Mouse (Mus musculus) MEL (cell line): ENCODE data around the gene Kdm5b.

Source experiments
- CTCF ChIP-seq, 3 experiments: IDR thresholded peaks in 2 of 3; conservative IDR thresholded peaks in 1 of 3; 2 replicates each; pipeline ENCODE4 v1.5.1; 2011 to 2012; ENCODE audit warnings: low read length in 3 of 3, low read depth in 2 of 3, mild to moderate bottlenecking in 2 of 3, improper control_type of control experiment in 1 of 3, inconsistent platforms in 1 of 3, mixed read lengths in 1 of 3, moderate library complexity in 1 of 3; ENCODE audit not compliant: control insufficient read depth in 1 of 3, insufficient read depth in 1 of 3, poor library complexity in 1 of 3, severe bottlenecking in 1 of 3
- ETS1 ChIP-seq: IDR thresholded peaks from 2 replicates; pipeline ENCODE4 v1.6.1; 2012; ENCODE audit warnings: low read depth, mild to moderate bottlenecking, inconsistent platforms, low read length, improper control_type of control experiment, moderate library complexity
- MYC ChIP-seq: IDR thresholded peaks from 2 replicates; pipeline ENCODE4 v1.6.1; 2011; ENCODE audit warnings: low read depth, mild to moderate bottlenecking, low read length, improper control_type of control experiment, moderate library complexity
- NELFE ChIP-seq: IDR thresholded peaks from 2 replicates; pipeline ENCODE4 v1.6.1; 2011; ENCODE audit warnings: low read depth, low read length, improper control_type of control experiment
- POLR2A ChIP-seq, 2 experiments: IDR thresholded peaks; 2 replicates each; pipeline ENCODE4 v1.6.1; 2011 to 2012; ENCODE audit warnings: low read length in 2 of 2, mild to moderate bottlenecking in 2 of 2, control low read depth in 1 of 2, improper control_type of control experiment in 1 of 2, low read depth in 1 of 2, moderate library complexity in 1 of 2; ENCODE audit not compliant: control insufficient read depth in 1 of 2, insufficient read depth in 1 of 2, poor library complexity in 1 of 2

- TF ChIP-seq CTCF (IDR thresholded peaks at IDR 0.05 in 2 of 3, conservative IDR thresholded peaks at IDR 0.05 in 1 of 3; ENCODE audit: control insufficient read depth in 1 of 3, insufficient read depth in 1 of 3, low read depth in 2 of 3, low read length in 3 of 3, poor library complexity in 1 of 3, severe bottlenecking in 1 of 3) (no peak), NELFE (no peak), POLR2A (IDR thresholded peaks at IDR 0.05; ENCODE audit: control insufficient read depth in 1 of 2, insufficient read depth in 1 of 2, low read depth in 1 of 2, low read length in 2 of 2, poor library complexity in 1 of 2) (no peak), ETS1 (no peak), MYC (no peak)
Measured at GRCm38 (mm10) chr1:134650816-134651215, 90.8 kb downstream of the Kdm5b start.
